Mouse (Mus musculus): Measurements from ENCODE around the gene Rdx. TPM values are rescaled to one million over a fixed set of nuclear protein-coding genes. Genes with fewer than 3 reads are reported as not detected.

Gene Rdx
- total RNA-seq, 1 experiment from 2014 or later = 126 TPM

GRCm38 (mm10) chr9:52110738-52111137 lies 63.8 kb downstream of the Rdx start:
- no peak for DNase-seq

- DNase-seq = no peak
Measured at GRCm38 (mm10) chr9:52113091-52113490, 66.1 kb downstream of the Rdx start.

GRCm38 (mm10) chr9:52119212-52119611 lies 72.2 kb downstream of the Rdx start:
- no peak for DNase-seq

- no peak for DNase-seq
Measured at GRCm38 (mm10) chr9:52125225-52125624, 78.3 kb downstream of the Rdx start.

GRCm38 (mm10) chr9:52130348-52130747 lies 83.4 kb downstream of the Rdx start:
- DNase-seq = no peak

- no peak for DNase-seq
Measured at GRCm38 (mm10) chr9:52132771-52133170, 85.8 kb downstream of the Rdx start.

Small RNAs within 50 kb of the gene (microRNA-seq; reads per million reads assigned to microRNA genes)
- gene Gm27686 (0 reads per million in 2 experiments), gene Mir6244 (0 reads per million in 2 experiments)

Other genes starting within 250 kb of the Rdx start
- gene Fdx1, start 83.6 kb upstream of the Rdx start, total RNA-seq (2021) = 1,622 and 2,124 TPM in 2 replicates
- 19.5 and 20.3 TPM in 2 replicates for gene Zc3h12c, start 121.4 kb downstream of the Rdx start, total RNA-seq (2021)